Mouse (Mus musculus) C2C12 (cell line): ENCODE measurements around the gene Asdurf. TPM values are rescaled to one million over a fixed set of nuclear protein-coding genes. Genes with fewer than 3 reads are reported as not detected.

Experiments
- H3K27me3 ChIP-seq: one replicate; pipeline ENCODE4 v1.6.1; 2011; ENCODE audit not compliant: control insufficient read depth, insufficient read depth, insufficient read length
- H3K36me3 ChIP-seq: one replicate; pipeline ENCODE4 v1.6.1; 2011; ENCODE audit not compliant: control insufficient read depth, insufficient read depth
- H3K4me3 ChIP-seq: one replicate; pipeline ENCODE4 v1.5.1; 2011; ENCODE audit warnings: mild to moderate bottlenecking, control low read depth; ENCODE audit not compliant: poor library complexity, insufficient read depth, severe bottlenecking
- H3K79me2 ChIP-seq: one replicate; pipeline ENCODE4 v1.6.1; 2011; ENCODE audit not compliant: control insufficient read depth, insufficient read depth
- H3K79me3 ChIP-seq: one replicate; pipeline ENCODE4 v1.6.1; 2011; ENCODE audit warnings: low read depth, control low read depth
- H3ac ChIP-seq: one replicate; pipeline ENCODE3; 2011; ENCODE audit warnings: low read depth; ENCODE audit not compliant: control insufficient read depth, insufficient read length
- CEBPB ChIP-seq: IDR thresholded peaks from one replicate; pipeline ENCODE4 v1.6.1; 2011; ENCODE audit warnings: low read depth, mild to moderate bottlenecking, control low read depth, moderate library complexity
- CTCF ChIP-seq: IDR thresholded peaks from one replicate; pipeline ENCODE4 v1.5.1; 2011; ENCODE audit not compliant: control insufficient read depth, insufficient read depth, insufficient read length
- FOSL1 ChIP-seq: IDR thresholded peaks from one replicate; pipeline ENCODE4 v1.8.0; 2011; ENCODE audit warnings: mild to moderate bottlenecking, low read length; ENCODE audit not compliant: poor library complexity, insufficient read depth, severe bottlenecking
- MAX ChIP-seq: IDR thresholded peaks from one replicate; pipeline ENCODE4 v1.6.1; 2011; ENCODE audit warnings: mild to moderate bottlenecking, control low read depth
- MYOD1 ChIP-seq: IDR thresholded peaks from one replicate; pipeline ENCODE4 v1.6.1; 2011; ENCODE audit warnings: low read depth; ENCODE audit not compliant: control insufficient read depth, insufficient read length
- MYOG ChIP-seq: IDR thresholded peaks from one replicate; pipeline ENCODE4 v1.6.1; 2011; ENCODE audit not compliant: control insufficient read depth, insufficient read length; ENCODE audit errors: extremely low read depth
- USF1 ChIP-seq: IDR thresholded peaks from one replicate; pipeline ENCODE4 v1.6.1; 2011; ENCODE audit warnings: low read depth, mild to moderate bottlenecking, control low read depth, moderate library complexity
- polyA plus RNA-seq: library from polyadenylated mRNA; unstranded; fragments of >200 nt; fragmentation: generic; extraction: Trizol; gene quantifications from one replicate; pipeline ENCODE4 v1.2.1, GENCODE M21; 2012; ENCODE audit warnings: missing spikeins

Gene Asdurf
- polyA plus RNA-seq, 1 experiment: not detected

- no peak overlapping the region for H3ac ChIP-seq
- no peak overlapping the region for H3K4me3 ChIP-seq
- H3K79me2 ChIP-seq: no peaks in the 10 kb centered on the region
- no peaks in the 10 kb centered on the region for H3K79me3 ChIP-seq
- H3K27me3 ChIP-seq: no peaks in the 10 kb centered on the region
- H3K36me3 ChIP-seq: peaks cover 16% of the 10 kb centered on the region
- TF ChIP-seq MAX (no peak), CTCF (no peak), MYOG (no peak), MYOD1 (no peak), CEBPB (no peak), USF1 (no peak), FOSL1 (no peak)
Observed at GRCm38 (mm10) chr1:53323254-53323653, 29.2 kb downstream of the Asdurf start.

- Histone ChIP-seq H3K79me3 (no peaks in the 10 kb centered on the region), H3ac (no peak overlapping the region), H3K27me3 (no peaks in the 10 kb centered on the region), H3K4me3 (no peak overlapping the region), H3K79me2 (no peaks in the 10 kb centered on the region), H3K36me3 (peaks cover 28% of the 10 kb centered on the region)
- TF ChIP-seq CTCF (no peak), USF1 (no peak), MAX (no peak), MYOG (no peak), CEBPB (no peak), MYOD1 (no peak), FOSL1 (no peak)
Observed at GRCm38 (mm10) chr1:53321662-53322344, 30.6 kb downstream of the Asdurf start.

GRCm38 (mm10) chr1:53312989-53313967, 39.1 kb downstream of the Asdurf start, which contains the start of gene Osgepl1:
Osgepl1 (plus strand) TSS chr1:53313624.
- peak within 1 kb of the TSS; percentile 43 for H3K4me3 ChIP-seq
- no peak for TF ChIP-seq MAX
- TF ChIP-seq MYOD1: no peak
- no peak for TF ChIP-seq CEBPB
- TF ChIP-seq FOSL1: no peak
- TF ChIP-seq CTCF: no peak
- TF ChIP-seq USF1: no peak
- TF ChIP-seq MYOG: no peak
- H3K79me2 ChIP-seq: no peaks in the 10 kb centered on the region
- H3K79me3 ChIP-seq: no peaks in the 10 kb centered on the region
- H3K36me3 ChIP-seq: peaks cover 15% of the 10 kb centered on the region
- H3ac ChIP-seq: peak within 1 kb of the TSS; percentile 87
- H3K27me3 ChIP-seq: no peaks in the 10 kb centered on the region

GRCm38 (mm10) chr1:53300506-53300905, 51.9 kb downstream of the Asdurf start:
- Histone ChIP-seq H3K27me3 (no peaks in the 10 kb centered on the region), H3K4me3 (no peak overlapping the region), H3K79me2 (peaks cover 13% of the 10 kb centered on the region), H3K36me3 (peaks cover 18% of the 10 kb centered on the region), H3ac (no peak overlapping the region), H3K79me3 (peaks cover 2% of the 10 kb centered on the region)
- no peak for TF ChIP-seq MYOG
- no peak for TF ChIP-seq CEBPB
- no peak for TF ChIP-seq MAX
- no peak for TF ChIP-seq FOSL1
- TF ChIP-seq USF1: no peak
- TF ChIP-seq CTCF: no peak
- TF ChIP-seq MYOD1: no peak

Other genes with a start within 250 kb of the Asdurf start
- gene 1700019A02Rik, start 165.0 kb downstream of the Asdurf start, polyA plus RNA-seq: not detected
- 2.1 TPM for gene Pms1, start 55.6 kb downstream of the Asdurf start, polyA plus RNA-seq
- gene Ormdl1, start 55.5 kb downstream of the Asdurf start, polyA plus RNA-seq: 9.3 TPM
- gene Gm28778, start 55.5 kb downstream of the Asdurf start, polyA plus RNA-seq: not detected
- gene Osgepl1, start 39.0 kb downstream of the Asdurf start, polyA plus RNA-seq: 6.2 TPM
- 0.09 TPM for gene Gm28551, start within 50 bp of the Asdurf start, polyA plus RNA-seq
- gene Asnsd1, start 133 bp upstream of the Asdurf start, polyA plus RNA-seq: 31.9 TPM